Mouse (Mus musculus) thymus, adult 2 months (tissue): ENCODE measurements around the gene Parp4.

Experiments used
- CTCF ChIP-seq: fragments of 200-500 bp; IDR thresholded peaks from 2 replicates; pipeline ENCODE4 v1.5.1; 2012; ENCODE audit warnings: mild to moderate bottlenecking, control low read depth, low read length, moderate library complexity, borderline replicate concordance; ENCODE audit not compliant: control insufficient read depth, poor library complexity, insufficient read depth; ENCODE audit errors: extremely low read depth
- POLR2A ChIP-seq: fragments of 200-500 bp; IDR thresholded peaks from 2 replicates; pipeline ENCODE4 v1.6.1; 2012; ENCODE audit warnings: mild to moderate bottlenecking, low read length, control low read depth, moderate library complexity; ENCODE audit not compliant: control insufficient read depth, poor library complexity, insufficient read depth; ENCODE audit errors: extremely low read depth

DNA sequence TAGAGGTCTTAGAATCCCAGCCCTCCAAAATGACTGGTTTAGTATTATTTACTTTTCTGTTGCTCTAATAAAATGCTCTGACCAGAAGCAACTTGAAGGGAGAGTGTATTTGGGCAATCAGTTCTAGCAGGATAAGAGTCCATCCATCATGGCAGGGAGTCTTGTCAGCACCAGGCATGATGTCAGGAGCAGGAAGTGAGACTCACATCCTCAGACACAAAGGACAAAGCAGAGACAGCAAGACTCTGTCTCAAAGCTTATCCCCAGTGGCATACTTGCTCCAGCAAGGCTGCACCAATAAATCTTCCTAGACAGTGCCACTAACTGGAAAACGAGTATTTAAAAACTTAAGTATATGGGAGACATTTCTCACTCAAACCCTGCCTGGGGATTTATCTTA, 110.0 kb downstream of the Parp4 start:
- TF ChIP-seq CTCF (no peak), POLR2A (no peak)
